Mouse (Mus musculus): Measurements from ENCODE around the gene Alk. TPM values are rescaled to one million over a fixed set of nuclear protein-coding genes. Genes with fewer than 3 reads are reported as not detected.

The Alk gene
- polyA plus RNA-seq, 1 experiment from 2014 or later: 0.61 TPM

DNA sequence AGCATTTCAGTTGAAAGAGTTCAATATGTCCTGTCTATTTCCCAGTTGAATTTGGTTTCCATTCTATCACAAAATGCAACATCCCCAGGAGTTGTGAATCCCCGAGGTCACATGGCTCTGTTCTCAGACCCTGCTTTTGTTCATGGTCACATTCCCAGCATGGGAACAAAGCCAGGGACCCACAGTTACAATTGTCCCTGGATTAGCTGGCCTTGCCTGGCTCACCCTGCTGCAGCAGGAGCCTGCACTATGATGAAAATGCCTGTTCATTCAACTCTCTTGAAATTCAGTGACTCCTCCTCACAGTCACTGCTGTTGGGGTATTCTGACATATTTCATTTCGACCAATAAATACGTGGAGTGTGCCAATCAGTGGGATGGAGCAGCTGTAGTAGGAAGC, 318.5 kb downstream of the Alk start:
- ATAC-seq (ENCODE audit: low FRiP score, low TSS enrichment) (no peak), DNase-seq (ENCODE audit: low spot score) (no peak)
- Histone ChIP-seq H3K9me3 (ENCODE audit: control insufficient read depth, low read length) (no peaks in the 10 kb centered on the region), H3K27ac (replicated peaks) (no peak overlapping the region), H3K4me1 (replicated peaks; ENCODE audit: control insufficient read depth, insufficient read depth) (no peaks in the 10 kb centered on the region), H3K4me3 (ENCODE audit: low read depth, low read length) (no peak overlapping the region), H3K27me3 (ENCODE audit: control insufficient read depth, insufficient read depth, low read length) (no peaks in the 10 kb centered on the region), H3K4me2 (replicated peaks; ENCODE audit: low read depth) (no peak overlapping the region), H3K9ac (ENCODE audit: low read length) (no peak overlapping the region), H3K36me3 (ENCODE audit: control insufficient read depth, insufficient read depth, low read length) (no peaks in the 10 kb centered on the region)
- WGBS: 57% methylated on average over 3 of the region's 3 CpGs
- no peak for TF ChIP-seq EP300 (optimal IDR thresholded peaks at IDR 0.05)
- TF ChIP-seq CTCF (IDR thresholded peaks at IDR 0.05; ENCODE audit: low read depth): no peak

DNA sequence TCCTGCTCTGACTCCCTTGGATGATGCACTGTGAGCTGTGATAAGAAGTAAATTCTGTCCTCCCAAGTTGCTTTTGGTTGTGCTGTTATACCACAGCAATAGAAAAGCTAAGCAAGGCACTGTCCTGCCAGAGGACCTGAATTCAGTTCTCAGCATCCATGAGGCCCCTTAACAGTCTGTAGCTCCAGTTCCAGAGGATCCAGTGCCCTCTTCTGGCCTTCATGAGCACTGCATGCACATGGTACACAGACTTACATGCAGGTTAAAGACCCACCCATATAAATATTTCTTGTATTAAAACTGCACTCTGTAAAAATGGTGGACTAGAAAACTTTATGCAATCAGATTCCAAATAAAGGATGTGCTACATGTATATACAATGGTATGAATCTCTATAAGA, 326.1 kb downstream of the Alk start:
- H3K4me2 ChIP-seq (replicated peaks; ENCODE audit: low read depth): no peak overlapping the region
- no peak for DNase-seq (ENCODE audit: low spot score)
- no peaks in the 10 kb centered on the region for H3K4me1 ChIP-seq (replicated peaks; ENCODE audit: control insufficient read depth, insufficient read depth)
- TF ChIP-seq EP300 (optimal IDR thresholded peaks at IDR 0.05): no peak
- peak; percentile 31 for TF ChIP-seq CTCF (IDR thresholded peaks at IDR 0.05; ENCODE audit: low read depth)
- H3K4me3 ChIP-seq (ENCODE audit: low read depth, low read length): no peak overlapping the region
- H3K27ac ChIP-seq (replicated peaks): no peak overlapping the region
- no peak for ATAC-seq (ENCODE audit: low FRiP score, low TSS enrichment)
- H3K36me3 ChIP-seq (ENCODE audit: control insufficient read depth, insufficient read depth, low read length): no peaks in the 10 kb centered on the region
- H3K27me3 ChIP-seq (ENCODE audit: control insufficient read depth, insufficient read depth, low read length): no peaks in the 10 kb centered on the region
- H3K9me3 ChIP-seq (ENCODE audit: control insufficient read depth, low read length): no peaks in the 10 kb centered on the region
- H3K9ac ChIP-seq (ENCODE audit: low read length): no peak overlapping the region

DNA sequence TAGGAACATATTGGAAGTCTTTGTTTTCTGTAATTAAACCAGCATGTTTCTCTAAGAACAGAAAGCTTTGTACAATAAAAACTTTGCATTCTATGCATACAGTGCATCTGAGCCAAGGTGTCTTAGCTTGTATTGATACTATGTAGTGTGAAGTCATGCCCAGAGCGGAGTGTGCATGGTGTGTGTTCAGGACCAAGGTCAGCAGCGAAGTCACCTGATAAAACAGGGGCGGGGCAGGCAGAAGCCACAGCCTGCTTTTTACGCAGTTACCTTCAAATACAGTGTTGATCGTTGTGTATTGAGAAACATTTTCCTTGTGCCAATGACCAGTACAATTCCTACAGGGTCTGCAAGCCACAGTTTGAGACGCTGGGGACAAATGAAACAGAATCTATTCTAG, 327.6 kb downstream of the Alk start:
- TF ChIP-seq EP300 (optimal IDR thresholded peaks at IDR 0.05) (no peak), CTCF (IDR thresholded peaks at IDR 0.05; ENCODE audit: low read depth) (no peak)
- DNase-seq (ENCODE audit: low spot score) (no peak), ATAC-seq (ENCODE audit: low FRiP score, low TSS enrichment) (no peak)
- Histone ChIP-seq H3K27ac (replicated peaks) (no peak overlapping the region), H3K9me3 (ENCODE audit: control insufficient read depth, low read length) (no peaks in the 10 kb centered on the region), H3K27me3 (ENCODE audit: control insufficient read depth, insufficient read depth, low read length) (no peaks in the 10 kb centered on the region), H3K4me2 (replicated peaks; ENCODE audit: low read depth) (no peak overlapping the region), H3K4me1 (replicated peaks; ENCODE audit: control insufficient read depth, insufficient read depth) (no peaks in the 10 kb centered on the region), H3K4me3 (ENCODE audit: low read depth, low read length) (no peak overlapping the region), H3K9ac (ENCODE audit: low read length) (no peak overlapping the region), H3K36me3 (ENCODE audit: control insufficient read depth, insufficient read depth, low read length) (no peaks in the 10 kb centered on the region)
- 74% methylated on average over 6 of the region's 6 CpGs for WGBS

DNA sequence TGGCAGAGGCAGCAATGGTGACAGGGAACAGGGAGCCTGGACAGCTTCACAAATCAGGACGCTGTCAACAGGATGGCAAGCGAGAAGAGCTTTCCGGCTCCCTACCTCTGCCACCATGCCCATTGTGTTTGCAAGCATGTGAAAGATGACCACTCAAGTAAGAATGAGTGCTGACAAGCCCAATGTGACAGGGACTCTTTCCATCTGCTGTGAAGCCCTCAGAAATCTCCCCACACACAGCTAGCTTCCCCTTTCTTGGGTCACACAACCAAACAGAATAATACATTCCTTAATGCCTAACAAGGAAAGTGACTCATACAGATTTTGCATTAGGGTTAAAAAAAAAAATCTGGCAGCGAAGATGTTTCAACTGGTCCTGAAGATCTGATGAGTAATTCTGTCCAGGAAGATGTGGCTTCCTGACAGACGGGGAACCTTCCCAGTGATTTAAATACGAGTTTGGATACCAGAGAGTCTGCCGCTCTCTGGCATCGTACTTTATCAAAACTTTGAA, 329.0 kb downstream of the Alk start:
- no peak overlapping the region for H3K4me3 ChIP-seq (ENCODE audit: low read depth, low read length)
- H3K4me1 ChIP-seq (replicated peaks; ENCODE audit: control insufficient read depth, insufficient read depth): no peaks in the 10 kb centered on the region
- ATAC-seq (ENCODE audit: low FRiP score, low TSS enrichment) (no peak), DNase-seq (ENCODE audit: low spot score) (no peak)
- H3K9ac ChIP-seq (ENCODE audit: low read length): no peak overlapping the region
- H3K4me2 ChIP-seq (replicated peaks; ENCODE audit: low read depth): no peak overlapping the region
- H3K27ac ChIP-seq (replicated peaks): no peak overlapping the region
- TF ChIP-seq EP300 (optimal IDR thresholded peaks at IDR 0.05) (no peak), CTCF (IDR thresholded peaks at IDR 0.05; ENCODE audit: low read depth) (no peak)
- H3K36me3 ChIP-seq (ENCODE audit: control insufficient read depth, insufficient read depth, low read length): no peaks in the 10 kb centered on the region
- no peaks in the 10 kb centered on the region for H3K9me3 ChIP-seq (ENCODE audit: control insufficient read depth, low read length)
- H3K27me3 ChIP-seq (ENCODE audit: control insufficient read depth, insufficient read depth, low read length): no peaks in the 10 kb centered on the region
- 61% methylated on average over 8 of the region's 8 CpGs for WGBS

DNA sequence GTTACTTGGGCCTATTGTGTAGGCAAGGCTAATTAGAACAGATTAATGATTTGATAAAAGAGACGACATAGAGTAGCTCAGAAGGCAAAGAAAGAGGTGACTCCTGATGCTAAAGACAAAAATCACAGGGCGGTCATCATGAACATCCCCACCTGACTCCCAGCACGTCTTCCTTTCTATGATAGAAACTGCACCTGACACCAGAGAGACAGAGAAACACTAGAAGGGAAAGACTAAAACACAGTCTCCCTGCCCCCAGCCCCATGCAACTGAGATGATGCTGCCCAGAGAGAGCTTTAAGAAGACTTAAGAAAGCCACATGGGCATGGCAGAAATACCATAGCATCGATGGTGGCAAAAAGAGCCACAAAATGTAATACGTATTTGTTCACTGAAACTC, 330.2 kb downstream of the Alk start:
- H3K4me1 ChIP-seq (replicated peaks; ENCODE audit: control insufficient read depth, insufficient read depth): no peaks in the 10 kb centered on the region
- no peak for DNase-seq (ENCODE audit: low spot score)
- no peaks in the 10 kb centered on the region for H3K36me3 ChIP-seq (ENCODE audit: control insufficient read depth, insufficient read depth, low read length)
- no peaks in the 10 kb centered on the region for H3K9me3 ChIP-seq (ENCODE audit: control insufficient read depth, low read length)
- no peak for TF ChIP-seq EP300 (optimal IDR thresholded peaks at IDR 0.05)
- H3K4me2 ChIP-seq (replicated peaks; ENCODE audit: low read depth): no peak overlapping the region
- H3K9ac ChIP-seq (ENCODE audit: low read length): no peak overlapping the region
- ATAC-seq (ENCODE audit: low FRiP score, low TSS enrichment): no peak
- WGBS: 86% methylated on average over 5 of the region's 5 CpGs
- H3K27ac ChIP-seq (replicated peaks): no peak overlapping the region
- no peaks in the 10 kb centered on the region for H3K27me3 ChIP-seq (ENCODE audit: control insufficient read depth, insufficient read depth, low read length)
- no peak overlapping the region for H3K4me3 ChIP-seq (ENCODE audit: low read depth, low read length)

DNA sequence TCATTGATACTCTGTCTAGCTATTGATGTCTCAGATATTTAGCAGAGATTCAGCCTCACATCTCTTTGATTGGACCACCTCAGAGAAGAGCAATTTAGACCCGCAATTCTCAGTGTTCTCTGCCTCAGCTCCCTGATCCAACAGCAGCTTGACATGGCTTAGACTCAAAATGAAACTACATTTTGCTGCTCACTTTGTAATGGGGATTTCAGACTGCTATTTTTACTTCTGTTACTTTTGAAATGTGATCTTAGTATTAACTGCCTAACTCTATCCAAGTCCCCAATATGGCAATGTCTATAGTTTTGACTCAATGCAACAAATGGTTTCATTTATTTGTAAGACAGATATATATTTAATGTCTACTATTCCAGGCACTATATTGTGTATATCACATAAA, 332.8 kb downstream of the Alk start:
- ATAC-seq (ENCODE audit: low FRiP score, low TSS enrichment) (no peak), DNase-seq (ENCODE audit: low spot score) (no peak)
- Histone ChIP-seq H3K27me3 (ENCODE audit: control insufficient read depth, insufficient read depth, low read length) (no peaks in the 10 kb centered on the region), H3K4me3 (ENCODE audit: low read depth, low read length) (no peak overlapping the region), H3K4me1 (replicated peaks; ENCODE audit: control insufficient read depth, insufficient read depth) (no peaks in the 10 kb centered on the region), H3K27ac (replicated peaks) (no peak overlapping the region), H3K9ac (ENCODE audit: low read length) (no peak overlapping the region), H3K9me3 (ENCODE audit: control insufficient read depth, low read length) (no peaks in the 10 kb centered on the region), H3K36me3 (ENCODE audit: control insufficient read depth, insufficient read depth, low read length) (no peaks in the 10 kb centered on the region), H3K4me2 (replicated peaks; ENCODE audit: low read depth) (no peak overlapping the region)
- 63% methylated on average over 1 of the region's 1 CpGs for WGBS
- no peak for TF ChIP-seq CTCF (IDR thresholded peaks at IDR 0.05; ENCODE audit: low read depth)
- TF ChIP-seq EP300 (optimal IDR thresholded peaks at IDR 0.05): no peak
